Mouse (Mus musculus) embryonic facial prominence, embryonic 14.5 days (tissue): ENCODE measurements at regions not wholly inside any gene's neighbourhood (a gene's known extent, or its start where the extent isn't known, plus 50 kb on each side); places are given as distances from the start of the nearest gene placed in this dataset.

Source experiments
- ATAC-seq: fragments of 200-750 bp; cut with Nextera tagmentation; 2 replicates; pipeline ENCODE4 v1.8.0; 2017; ENCODE audit warnings: low read depth, moderate number of reproducible peaks, moderate TSS enrichment
- DNase-seq: peaks from one replicate; pipeline ENCODE4 v3.0.0-alpha.2; 2015; ENCODE audit warnings: low spot score
- H3K27ac ChIP-seq: fragments of 300-500 bp; sonication (generic); replicated peaks from 2 replicates; pipeline ENCODE4 v1.5.1; 2014; ENCODE audit warnings: low read depth, mild to moderate bottlenecking, low read length, moderate library complexity
- H3K27me3 ChIP-seq: fragments of 300-500 bp; sonication (generic); replicated peaks from 2 replicates; pipeline ENCODE4 v1.6.1; 2014; ENCODE audit warnings: low read length; ENCODE audit not compliant: control insufficient read depth, insufficient read depth
- H3K36me3 ChIP-seq: fragments of 300-500 bp; sonication (generic); 2 replicates; pipeline ENCODE4 v1.6.1; 2014; ENCODE audit warnings: low read length, mixed read lengths; ENCODE audit not compliant: control insufficient read depth, insufficient read depth
- H3K4me1 ChIP-seq: fragments of 300-500 bp; sonication (generic); 2 replicates; pipeline ENCODE4 v1.6.1; 2014; ENCODE audit warnings: antibody characterized with exemption, low read length; ENCODE audit not compliant: control insufficient read depth, insufficient read depth
- H3K4me2 ChIP-seq: fragments of 300-500 bp; sonication (generic); 2 replicates; pipeline ENCODE4 v1.6.1; 2014; ENCODE audit warnings: low read depth, mild to moderate bottlenecking, low read length, moderate library complexity, mixed read lengths
- H3K4me3 ChIP-seq: fragments of 300-500 bp; sonication (generic); 2 replicates; pipeline ENCODE4 v1.5.1; 2014; ENCODE audit warnings: low read depth, mild to moderate bottlenecking, low read length
- H3K9ac ChIP-seq: fragments of 300-500 bp; sonication (generic); 2 replicates; pipeline ENCODE4 v1.6.1; 2014; ENCODE audit warnings: low read depth, mild to moderate bottlenecking, low read length, moderate library complexity, mixed read lengths
- H3K9me3 ChIP-seq: fragments of 300-500 bp; sonication (generic); 2 replicates; pipeline ENCODE4 v1.6.1; 2016; ENCODE audit warnings: low read length; ENCODE audit not compliant: control insufficient read depth
- WGBS: fragments of 180-500 bp; shearing (Covaris S2); extraction: QIAGEN DNeasy Blood & Tissue Kit; methylation state at CpG from one replicate; pipeline ENCODE4 v1.1.7; 2014; 5-methylcytosine and 5-hydroxymethylcytosine counted together

GRCm38 (mm10) chr8:46924787-46925548 lies 61.7 kb upstream of the Enpp6 start:
- ATAC-seq: no peak
- H3K36me3 ChIP-seq: no peaks in the 10 kb centered on the region
- 38% methylated on average over 13 of the region's 13 CpGs for WGBS
- no peak overlapping the region for H3K4me3 ChIP-seq
- no peak overlapping the region for H3K4me2 ChIP-seq
- H3K9me3 ChIP-seq: no peaks in the 10 kb centered on the region
- H3K9ac ChIP-seq: no peak overlapping the region
- H3K27ac ChIP-seq: no peak overlapping the region
- H3K27me3 ChIP-seq: no peaks in the 10 kb centered on the region
- DNase-seq: no peak
- H3K4me1 ChIP-seq: peaks cover 6% of the 10 kb centered on the region; the same call in 1 of the 2 replicates

GRCm38 (mm10) chr8:46928718-46929117 lies 58.0 kb upstream of the Enpp6 start:
- H3K27me3 ChIP-seq: no peaks in the 10 kb centered on the region
- no peak overlapping the region for H3K4me3 ChIP-seq
- no peak for ATAC-seq
- H3K9me3 ChIP-seq: 0 out of 2 replicates have a peak, but pooled peaks cover 3% of the 10 kb centered on the region
- H3K4me2 ChIP-seq: no peak overlapping the region
- DNase-seq: no peak
- no peak overlapping the region for H3K27ac ChIP-seq
- H3K36me3 ChIP-seq: no peaks in the 10 kb centered on the region
- H3K9ac ChIP-seq: no peak overlapping the region
- H3K4me1 ChIP-seq: peaks cover 6% of the 10 kb centered on the region; the same call in 1 of the 2 replicates
- WGBS: 76% methylated on average over 6 of the region's 6 CpGs

GRCm38 (mm10) chr8:46929678-46930077 lies 57.0 kb upstream of the Enpp6 start:
- Histone ChIP-seq H3K27me3 (no peaks in the 10 kb centered on the region), H3K9ac (no peak overlapping the region), H3K4me3 (no peak overlapping the region), H3K4me1 (peaks cover 6% of the 10 kb centered on the region; the same call in 1 of the 2 replicates), H3K4me2 (no peak overlapping the region), H3K9me3 (0 out of 2 replicates have a peak, but pooled peaks cover 3% of the 10 kb centered on the region), H3K27ac (no peak overlapping the region), H3K36me3 (no peaks in the 10 kb centered on the region)
- ATAC-seq: no peak
- 69% methylated on average over 6 of the region's 6 CpGs for WGBS
- peak; percentile 38 for DNase-seq

DNA sequence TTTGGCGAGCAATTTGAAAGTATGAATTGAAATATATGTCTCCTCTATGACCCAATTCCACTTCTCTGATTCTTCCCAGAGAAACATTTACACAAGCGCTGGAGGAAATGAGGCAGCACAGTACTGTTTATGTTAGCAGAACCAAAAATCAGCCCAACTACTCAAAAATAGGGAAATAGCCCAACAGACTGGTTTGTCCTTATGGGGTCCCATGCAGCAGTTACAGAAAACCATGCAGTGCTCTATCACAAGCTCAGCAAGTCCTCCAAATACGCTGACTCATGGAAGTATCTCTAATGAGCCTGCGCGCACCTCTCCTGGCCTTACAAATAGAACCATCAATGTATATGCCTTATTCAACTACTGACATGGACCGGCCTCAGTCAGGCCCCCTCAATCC lies 55.4 kb upstream of the Enpp6 start:
- no peak overlapping the region for H3K4me3 ChIP-seq
- DNase-seq: peak; percentile 27

GRCm38 (mm10) chr8:46933256-46933655 lies 53.4 kb upstream of the Enpp6 start:
- ATAC-seq (no peak), DNase-seq (no peak)
- no peaks in the 10 kb centered on the region for H3K27me3 ChIP-seq
- H3K4me1 ChIP-seq: no peaks in the 10 kb centered on the region
- H3K9ac ChIP-seq: no peak overlapping the region
- no peak overlapping the region for H3K4me2 ChIP-seq
- no peaks in the 10 kb centered on the region for H3K36me3 ChIP-seq
- no peak overlapping the region for H3K4me3 ChIP-seq
- H3K27ac ChIP-seq: no peak overlapping the region
- 0 out of 2 replicates have a peak, but pooled peaks cover 3% of the 10 kb centered on the region for H3K9me3 ChIP-seq

More for the DNA sequence above, 55.4 kb upstream of the Enpp6 start:
- H3K4me1 ChIP-seq: no peaks in the 10 kb centered on the region
- H3K9me3 ChIP-seq: 0 out of 2 replicates have a peak, but pooled peaks cover 3% of the 10 kb centered on the region
- H3K27ac ChIP-seq: no peak overlapping the region
- 89% methylated on average over 6 of the region's 6 CpGs for WGBS
- H3K9ac ChIP-seq: no peak overlapping the region
- H3K36me3 ChIP-seq: no peaks in the 10 kb centered on the region
- H3K4me2 ChIP-seq: no peak overlapping the region
- no peaks in the 10 kb centered on the region for H3K27me3 ChIP-seq
- ATAC-seq: no peak

GRCm38 (mm10) chr8:46934254-46934653 lies 52.4 kb upstream of the Enpp6 start:
- no peak for DNase-seq
- no peaks in the 10 kb centered on the region for H3K4me1 ChIP-seq
- 0 out of 2 replicates have a peak, but pooled peaks cover 3% of the 10 kb centered on the region for H3K9me3 ChIP-seq
- 71% methylated on average over 9 of the region's 9 CpGs for WGBS
- no peaks in the 10 kb centered on the region for H3K36me3 ChIP-seq
- no peak overlapping the region for H3K27ac ChIP-seq
- H3K9ac ChIP-seq: no peak overlapping the region
- ATAC-seq: no peak
- no peak overlapping the region for H3K4me2 ChIP-seq
- no peak overlapping the region for H3K4me3 ChIP-seq
- H3K27me3 ChIP-seq: no peaks in the 10 kb centered on the region

GRCm38 (mm10) chr8:46934898-46935297 lies 51.8 kb upstream of the Enpp6 start:
- Histone ChIP-seq H3K4me2 (no peak overlapping the region), H3K27ac (no peak overlapping the region), H3K27me3 (no peaks in the 10 kb centered on the region), H3K36me3 (no peaks in the 10 kb centered on the region), H3K4me3 (no peak overlapping the region), H3K9me3 (0 out of 2 replicates have a peak, but pooled peaks cover 3% of the 10 kb centered on the region), H3K4me1 (no peaks in the 10 kb centered on the region), H3K9ac (no peak overlapping the region)
- peak; percentile 83 for ATAC-seq
- DNase-seq: peak; percentile 70
- 25% methylated on average over 9 of the region's 9 CpGs for WGBS

GRCm38 (mm10) chr8:46936039-46936438 lies 50.6 kb upstream of the Enpp6 start:
- Histone ChIP-seq H3K9ac (peak overlapping the region; percentile 59), H3K9me3 (0 out of 2 replicates have a peak, but pooled peaks cover 3% of the 10 kb centered on the region), H3K27ac (no peak overlapping the region), H3K4me2 (peak overlapping the region; percentile 42), H3K4me1 (no peaks in the 10 kb centered on the region), H3K27me3 (no peaks in the 10 kb centered on the region), H3K4me3 (peak overlapping the region; percentile 8; the same call in 1 of the 2 replicates), H3K36me3 (no peaks in the 10 kb centered on the region)
- 16% methylated on average over 8 of the region's 8 CpGs for WGBS
- DNase-seq (peak; percentile 63), ATAC-seq (peak; percentile 26; the same call in 1 of the 2 replicates)
